Mouse (Mus musculus): ENCODE measurements around the gene Foxi1. TPM values are rescaled to one million over a fixed set of nuclear protein-coding genes. Genes with fewer than 3 reads are reported as not detected.

Gene Foxi1
- polyA plus RNA-seq, 1 experiment from 2014 or later: not detected

DNA sequence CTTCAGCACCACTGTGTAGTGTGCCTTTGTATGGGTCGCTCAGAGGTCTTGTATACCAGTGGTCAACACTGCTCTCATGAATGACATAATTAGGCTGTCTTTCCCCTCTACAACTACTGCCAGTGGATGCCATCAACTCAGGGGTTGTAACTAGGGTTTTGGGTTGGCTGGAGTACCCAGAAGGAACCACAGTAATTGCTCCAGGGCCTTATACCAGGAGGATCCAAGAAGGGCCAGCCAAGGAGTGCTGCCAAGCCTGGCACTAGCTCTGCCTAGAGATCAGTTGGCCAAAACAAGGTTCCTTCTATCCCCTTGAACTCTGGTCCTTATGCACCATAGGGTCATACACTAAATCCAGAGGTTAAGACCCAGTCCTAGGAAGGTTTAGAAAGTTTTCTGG, 31.5 kb downstream of the Foxi1 start:
- no peak for ATAC-seq (ENCODE audit: low FRiP score)
- H3K4me2 ChIP-seq (replicated peaks; ENCODE audit: low read depth, low read length): no peak overlapping the region
- no peak for DNase-seq (ENCODE audit: low spot score)
- H3K9me3 ChIP-seq (ENCODE audit: control insufficient read depth, low read length): no peaks in the 10 kb centered on the region
- no peak overlapping the region for H3K9ac ChIP-seq (ENCODE audit: low read depth, low read length)
- no peak overlapping the region for H3K4me3 ChIP-seq (ENCODE audit: low read depth, low read length)
- WGBS: 84% methylated on average over 1 of the region's 1 CpGs
- H3K27ac ChIP-seq (ENCODE audit: low read depth, low read length): no peak overlapping the region
- no peaks in the 10 kb centered on the region for H3K36me3 ChIP-seq (ENCODE audit: control insufficient read depth, insufficient read depth, low read length)
- H3K4me1 ChIP-seq (replicated peaks; ENCODE audit: control insufficient read depth, insufficient read depth, low read length): no peaks in the 10 kb centered on the region
- H3K27me3 ChIP-seq (ENCODE audit: control insufficient read depth, insufficient read depth, low read length): no peaks in the 10 kb centered on the region

DNA sequence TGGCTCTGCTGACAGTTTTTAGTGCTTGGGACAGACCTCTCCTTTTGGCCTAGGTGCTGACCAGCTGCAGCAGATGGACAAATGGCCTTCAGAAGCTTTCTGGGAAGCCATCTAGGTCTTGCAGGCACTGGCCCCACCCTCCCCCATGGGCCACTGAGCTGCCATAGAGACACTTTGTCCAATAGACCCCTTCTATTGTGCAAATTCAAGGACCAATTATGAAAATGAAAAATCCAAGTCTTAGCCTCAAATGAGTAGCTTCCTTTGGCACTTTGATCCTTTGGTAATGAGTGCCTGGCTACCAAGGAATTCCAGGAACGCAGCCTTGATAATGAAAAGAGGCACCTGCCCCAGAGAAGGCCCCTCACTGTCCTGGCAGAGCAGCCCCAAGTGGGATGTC, 36.7 kb downstream of the Foxi1 start:
- Histone ChIP-seq H3K4me3 (ENCODE audit: low read depth, low read length) (no peak overlapping the region), H3K4me1 (replicated peaks; ENCODE audit: control insufficient read depth, insufficient read depth, low read length) (no peaks in the 10 kb centered on the region), H3K9me3 (ENCODE audit: control insufficient read depth, low read length) (no peaks in the 10 kb centered on the region), H3K27ac (ENCODE audit: low read depth, low read length) (no peak overlapping the region), H3K9ac (ENCODE audit: low read depth, low read length) (no peak overlapping the region), H3K36me3 (ENCODE audit: control insufficient read depth, insufficient read depth, low read length) (no peaks in the 10 kb centered on the region), H3K4me2 (replicated peaks; ENCODE audit: low read depth, low read length) (no peak overlapping the region), H3K27me3 (ENCODE audit: control insufficient read depth, insufficient read depth, low read length) (no peaks in the 10 kb centered on the region)
- ATAC-seq (ENCODE audit: low FRiP score) (no peak), DNase-seq (ENCODE audit: low spot score) (no peak)
- 86% methylated on average over 1 of the region's 1 CpGs for WGBS

DNA sequence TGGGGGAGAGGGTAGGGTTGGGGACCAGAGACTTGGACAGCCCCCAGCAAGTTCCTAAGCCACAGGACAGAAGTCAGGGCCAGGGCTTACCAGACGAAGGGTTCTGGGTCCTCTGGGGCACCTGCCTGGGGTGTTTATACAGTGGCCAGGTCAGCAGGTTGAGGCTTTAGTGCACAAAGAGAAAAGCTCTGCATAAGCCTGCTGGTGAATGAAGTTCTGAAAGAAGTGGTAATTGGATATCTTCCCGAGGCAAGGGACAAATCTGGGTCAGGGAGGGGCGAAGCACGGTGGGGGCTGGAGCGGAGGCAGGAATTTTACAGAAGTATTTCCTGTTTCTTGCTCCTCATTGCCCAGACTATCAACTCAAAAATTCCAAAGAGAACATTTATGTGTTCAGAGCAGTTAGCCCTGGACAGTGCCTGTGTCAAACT, 38.4 kb downstream of the Foxi1 start:
- Histone ChIP-seq H3K9me3 (ENCODE audit: control insufficient read depth, low read length) (no peaks in the 10 kb centered on the region), H3K27me3 (ENCODE audit: control insufficient read depth, insufficient read depth, low read length) (no peaks in the 10 kb centered on the region), H3K4me2 (replicated peaks; ENCODE audit: low read depth, low read length) (no peak overlapping the region), H3K4me3 (ENCODE audit: low read depth, low read length) (no peak overlapping the region), H3K9ac (ENCODE audit: low read depth, low read length) (no peak overlapping the region), H3K4me1 (replicated peaks; ENCODE audit: control insufficient read depth, insufficient read depth, low read length) (no peaks in the 10 kb centered on the region), H3K36me3 (ENCODE audit: control insufficient read depth, insufficient read depth, low read length) (no peaks in the 10 kb centered on the region), H3K27ac (ENCODE audit: low read depth, low read length) (no peak overlapping the region)
- WGBS: 37% methylated on average over 5 of the region's 5 CpGs
- no peak for ATAC-seq (ENCODE audit: low FRiP score)
- DNase-seq (ENCODE audit: low spot score): no peak

GRCm38 (mm10) chr11:34166392-34166791, 41.5 kb downstream of the Foxi1 start:
- Histone ChIP-seq H3K27me3 (ENCODE audit: control insufficient read depth, insufficient read depth, low read length) (no peaks in the 10 kb centered on the region), H3K4me1 (replicated peaks; ENCODE audit: control insufficient read depth, insufficient read depth, low read length) (no peaks in the 10 kb centered on the region), H3K9ac (ENCODE audit: low read depth, low read length) (no peak overlapping the region), H3K27ac (ENCODE audit: low read depth, low read length) (no peak overlapping the region), H3K36me3 (ENCODE audit: control insufficient read depth, insufficient read depth, low read length) (no peaks in the 10 kb centered on the region), H3K4me3 (ENCODE audit: low read depth, low read length) (no peak overlapping the region), H3K9me3 (ENCODE audit: control insufficient read depth, low read length) (no peaks in the 10 kb centered on the region), H3K4me2 (replicated peaks; ENCODE audit: low read depth, low read length) (no peak overlapping the region)
- no peak for DNase-seq (ENCODE audit: low spot score)
- no peak for ATAC-seq (ENCODE audit: low FRiP score)
- 74% methylated on average over 4 of the region's 4 CpGs for WGBS

DNA sequence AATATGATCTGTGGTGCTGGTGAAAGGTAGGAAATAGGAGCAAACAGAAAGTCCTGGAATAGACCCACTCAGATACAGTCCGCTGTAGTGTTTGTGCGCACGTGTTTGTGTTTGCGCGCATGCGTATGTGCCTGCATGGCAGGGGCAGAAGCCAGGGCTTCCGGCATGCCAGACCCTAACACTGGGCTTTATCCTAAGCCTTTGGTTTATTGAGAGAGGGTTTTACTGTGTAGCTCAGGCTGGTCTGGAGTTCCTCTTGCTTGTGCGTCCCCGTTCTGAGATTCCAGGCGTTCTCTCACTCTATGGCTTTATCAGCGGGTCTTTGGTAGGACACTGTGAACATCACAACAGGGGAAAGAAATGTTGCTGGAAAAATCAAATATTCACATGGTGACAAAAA, 42.6 kb downstream of the Foxi1 start:
- H3K4me3 ChIP-seq (ENCODE audit: low read depth, low read length): no peak overlapping the region
- H3K27me3 ChIP-seq (ENCODE audit: control insufficient read depth, insufficient read depth, low read length): no peaks in the 10 kb centered on the region
- no peak overlapping the region for H3K4me2 ChIP-seq (replicated peaks; ENCODE audit: low read depth, low read length)
- WGBS: 95% methylated on average over 11 of the region's 11 CpGs
- no peaks in the 10 kb centered on the region for H3K36me3 ChIP-seq (ENCODE audit: control insufficient read depth, insufficient read depth, low read length)
- no peak for DNase-seq (ENCODE audit: low spot score)
- no peaks in the 10 kb centered on the region for H3K9me3 ChIP-seq (ENCODE audit: control insufficient read depth, low read length)
- no peaks in the 10 kb centered on the region for H3K4me1 ChIP-seq (replicated peaks; ENCODE audit: control insufficient read depth, insufficient read depth, low read length)
- no peak overlapping the region for H3K9ac ChIP-seq (ENCODE audit: low read depth, low read length)
- no peak overlapping the region for H3K27ac ChIP-seq (ENCODE audit: low read depth, low read length)
- no peak for ATAC-seq (ENCODE audit: low FRiP score)

DNA sequence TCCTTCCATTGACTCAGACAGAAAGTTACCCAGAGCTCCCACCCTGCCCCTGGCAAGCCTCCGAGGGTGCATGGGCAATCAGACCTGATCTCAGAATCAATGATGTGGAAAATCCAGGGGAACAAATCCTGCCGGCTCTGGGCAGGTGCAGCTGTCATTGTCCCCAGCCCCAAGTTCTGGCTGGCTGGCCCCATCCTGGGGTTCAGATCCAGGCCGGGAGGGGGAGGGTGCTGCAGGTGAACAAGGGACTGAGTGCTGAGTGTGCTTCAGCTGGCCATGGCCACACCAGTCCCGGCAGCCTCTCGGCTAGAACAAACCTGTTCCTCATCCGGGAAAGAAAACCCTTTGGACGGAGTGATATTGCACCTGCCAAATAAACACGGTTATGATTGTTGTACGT, 49.0 kb downstream of the Foxi1 start:
- H3K4me3 ChIP-seq (ENCODE audit: low read depth, low read length): no peak overlapping the region
- 89% methylated on average over 9 of the region's 9 CpGs for whole genome bisulfite sequencing
- no peak for DNase-seq (ENCODE audit: low spot score)
- no peak overlapping the region for H3K4me2 ChIP-seq (replicated peaks; ENCODE audit: low read depth, low read length)
- H3K36me3 ChIP-seq (ENCODE audit: control insufficient read depth, insufficient read depth, low read length): no peaks in the 10 kb centered on the region
- no peaks in the 10 kb centered on the region for H3K4me1 ChIP-seq (replicated peaks; ENCODE audit: control insufficient read depth, insufficient read depth, low read length)
- no peak overlapping the region for H3K27ac ChIP-seq (ENCODE audit: low read depth, low read length)
- no peak for ATAC-seq (ENCODE audit: low FRiP score)
- no peak overlapping the region for H3K9ac ChIP-seq (ENCODE audit: low read depth, low read length)
- no peaks in the 10 kb centered on the region for H3K27me3 ChIP-seq (ENCODE audit: control insufficient read depth, insufficient read depth, low read length)
- H3K9me3 ChIP-seq (ENCODE audit: control insufficient read depth, low read length): no peaks in the 10 kb centered on the region

- ATAC-seq (ENCODE audit: low FRiP score) (no peak), DNase-seq (ENCODE audit: low spot score) (no peak)
- no peak overlapping the region for H3K4me2 ChIP-seq (replicated peaks; ENCODE audit: low read depth, low read length)
- H3K9me3 ChIP-seq (ENCODE audit: control insufficient read depth, low read length): no peaks in the 10 kb centered on the region
- WGBS: 83% methylated on average over 7 of the region's 7 CpGs
- H3K27me3 ChIP-seq (ENCODE audit: control insufficient read depth, insufficient read depth, low read length): no peaks in the 10 kb centered on the region
- no peak overlapping the region for H3K27ac ChIP-seq (ENCODE audit: low read depth, low read length)
- no peaks in the 10 kb centered on the region for H3K4me1 ChIP-seq (replicated peaks; ENCODE audit: control insufficient read depth, insufficient read depth, low read length)
- H3K4me3 ChIP-seq (ENCODE audit: low read depth, low read length): no peak overlapping the region
- H3K36me3 ChIP-seq (ENCODE audit: control insufficient read depth, insufficient read depth, low read length): no peaks in the 10 kb centered on the region
- H3K9ac ChIP-seq (ENCODE audit: low read depth, low read length): no peak overlapping the region
Observed at GRCm38 (mm10) chr11:34155235-34155634, 52.7 kb downstream of the Foxi1 start.

Other genes with a start within 250 kb of the Foxi1 start
- 0.20 and 0.22 TPM in 2 replicates for gene Kcnmb1, start 245.1 kb downstream of the Foxi1 start, polyA plus RNA-seq (2014; fragmentation: Nextera tagmentation; extraction: Ambion mirVana)
- 14.4 and 15.5 TPM in 2 replicates for gene Kcnip1, start 214.9 kb downstream of the Foxi1 start, polyA plus RNA-seq (2014; fragmentation: Nextera tagmentation; extraction: Ambion mirVana)
- gene Lcp2, start 161.2 kb downstream of the Foxi1 start, polyA plus RNA-seq (2014; fragmentation: Nextera tagmentation; extraction: Ambion mirVana): 2.4 and 2.8 TPM in 2 replicates
- 1.8 and 4.3 TPM in 2 replicates for gene 4930469K13Rik, start 109.5 kb downstream of the Foxi1 start, polyA plus RNA-seq (2014; fragmentation: Nextera tagmentation; extraction: Ambion mirVana)
- 0.83 and 1.0 TPM in 2 replicates for gene Fam196b, start 106.7 kb upstream of the Foxi1 start, polyA plus RNA-seq (2014; fragmentation: Nextera tagmentation; extraction: Ambion mirVana)